Mouse (Mus musculus): Measurements from ENCODE around the gene Tada2b.

DNA sequence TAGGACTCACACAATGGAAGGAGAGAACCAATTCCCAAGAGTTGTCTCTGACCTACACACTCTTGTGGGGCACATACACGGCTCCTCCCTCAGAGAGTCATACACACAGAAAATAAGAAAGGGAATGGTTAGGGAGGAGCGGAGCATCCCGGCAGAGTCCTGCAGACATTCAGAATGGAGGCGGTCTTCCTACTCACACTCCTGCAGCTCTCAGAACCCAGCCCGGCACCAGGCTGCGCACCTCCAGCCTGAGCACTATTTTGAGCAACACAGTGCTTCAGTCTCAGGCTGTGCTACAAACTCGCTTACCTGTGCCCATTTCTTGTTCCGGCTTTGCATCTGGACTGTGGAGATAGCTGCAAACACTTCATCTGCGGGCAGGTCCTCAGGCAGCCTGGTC lies 10.6 kb upstream of the Tada2b start:
- TF ChIP-seq CTCF (IDR thresholded peaks at IDR 0.05; ENCODE audit: low read depth) = no peak
- no peak for TF ChIP-seq EP300 (optimal IDR thresholded peaks at IDR 0.05)
